Mouse (Mus musculus): Measurements from ENCODE around the gene Scn3b. TPM values are rescaled to one million over a fixed set of nuclear protein-coding genes. Genes with fewer than 3 reads are reported as not detected.

The Scn3b gene
- polyA plus RNA-seq, 1 experiment from 2014 or later = 0.15 TPM

GRCm38 (mm10) chr9:40334617-40335016, 65.6 kb downstream of the Scn3b start:
- H3K9me3 ChIP-seq (ENCODE audit: low read length) = no peaks in the 10 kb centered on the region
- ATAC-seq (no peak), DNase-seq (no peak)
- no peak overlapping the region for H3K4me3 ChIP-seq (ENCODE audit: low read depth, low read length)
- no peak overlapping the region for H3K27ac ChIP-seq (ENCODE audit: low read depth)
- H3K4me2 ChIP-seq (ENCODE audit: low read depth, low read length) = no peak overlapping the region
- no peak for TF ChIP-seq EP300 (IDR thresholded peaks at IDR 0.05; ENCODE audit: low read depth)
- no peak for TF ChIP-seq CTCF (IDR thresholded peaks at IDR 0.05; ENCODE audit: low read depth)
- H3K9ac ChIP-seq (replicated peaks) = no peak overlapping the region
- H3K27me3 ChIP-seq (ENCODE audit: insufficient read depth, low read length) = no peaks in the 10 kb centered on the region
- H3K4me1 ChIP-seq (ENCODE audit: insufficient read depth) = no peaks in the 10 kb centered on the region
- 68% methylated on average over 2 of the region's 2 CpGs for WGBS (ENCODE audit: insufficient replicate concordance)
- H3K36me3 ChIP-seq (replicated peaks; ENCODE audit: insufficient read depth, low read length) = no peaks in the 10 kb centered on the region

- H3K36me3 ChIP-seq (replicated peaks; ENCODE audit: insufficient read depth, low read length) = no peaks in the 10 kb centered on the region
- no peak for DNase-seq
- no peak overlapping the region for H3K4me3 ChIP-seq (ENCODE audit: low read depth, low read length)
- H3K4me2 ChIP-seq (ENCODE audit: low read depth, low read length) = no peak overlapping the region
- H3K9ac ChIP-seq (replicated peaks) = no peak overlapping the region
- no peak overlapping the region for H3K27ac ChIP-seq (ENCODE audit: low read depth)
- no peaks in the 10 kb centered on the region for H3K9me3 ChIP-seq (ENCODE audit: low read length)
- TF ChIP-seq EP300 (IDR thresholded peaks at IDR 0.05; ENCODE audit: low read depth) = no peak
- TF ChIP-seq CTCF (IDR thresholded peaks at IDR 0.05; ENCODE audit: low read depth) = no peak
- no peaks in the 10 kb centered on the region for H3K4me1 ChIP-seq (ENCODE audit: insufficient read depth)
- WGBS (ENCODE audit: insufficient replicate concordance) = 84% methylated on average over 5 of the region's 5 CpGs
- H3K27me3 ChIP-seq (ENCODE audit: insufficient read depth, low read length) = no peaks in the 10 kb centered on the region
- ATAC-seq = no peak
Measured at GRCm38 (mm10) chr9:40336701-40337100, 67.7 kb downstream of the Scn3b start.

- H3K4me1 ChIP-seq (ENCODE audit: insufficient read depth) = no peaks in the 10 kb centered on the region
Measured at GRCm38 (mm10) chr9:40337131-40337820, 68.3 kb downstream of the Scn3b start.

GRCm38 (mm10) chr9:40339578-40339977, 70.6 kb downstream of the Scn3b start:
- Histone ChIP-seq H3K9ac (replicated peaks) (no peak overlapping the region), H3K27me3 (ENCODE audit: insufficient read depth, low read length) (no peaks in the 10 kb centered on the region), H3K9me3 (ENCODE audit: low read length) (no peaks in the 10 kb centered on the region), H3K4me2 (ENCODE audit: low read depth, low read length) (no peak overlapping the region), H3K4me3 (ENCODE audit: low read depth, low read length) (no peak overlapping the region), H3K4me1 (ENCODE audit: insufficient read depth) (no peaks in the 10 kb centered on the region), H3K27ac (ENCODE audit: low read depth) (no peak overlapping the region), H3K36me3 (replicated peaks; ENCODE audit: insufficient read depth, low read length) (no peaks in the 10 kb centered on the region)
- WGBS (ENCODE audit: insufficient replicate concordance) = 61% methylated on average over 9 of the region's 9 CpGs
- ATAC-seq (no peak), DNase-seq (no peak)
- TF ChIP-seq EP300 (IDR thresholded peaks at IDR 0.05; ENCODE audit: low read depth) (no peak), CTCF (IDR thresholded peaks at IDR 0.05; ENCODE audit: low read depth) (no peak)

More at GRCm38 (mm10) chr9:40337131-40337820, 68.3 kb downstream of the Scn3b start:
- 71% methylated on average over 4 of the region's 4 CpGs for WGBS (ENCODE audit: insufficient replicate concordance)
- H3K4me3 ChIP-seq (ENCODE audit: low read depth, low read length) = no peak overlapping the region
- ATAC-seq = no peak
- no peaks in the 10 kb centered on the region for H3K27me3 ChIP-seq (ENCODE audit: insufficient read depth, low read length)
- no peaks in the 10 kb centered on the region for H3K36me3 ChIP-seq (replicated peaks; ENCODE audit: insufficient read depth, low read length)
- no peak for TF ChIP-seq CTCF (IDR thresholded peaks at IDR 0.05; ENCODE audit: low read depth)
- TF ChIP-seq EP300 (IDR thresholded peaks at IDR 0.05; ENCODE audit: low read depth) = no peak
- DNase-seq = no peak
- H3K9ac ChIP-seq (replicated peaks) = no peak overlapping the region
- H3K9me3 ChIP-seq (ENCODE audit: low read length) = no peaks in the 10 kb centered on the region
- H3K4me2 ChIP-seq (ENCODE audit: low read depth, low read length) = no peak overlapping the region
- no peak overlapping the region for H3K27ac ChIP-seq (ENCODE audit: low read depth)

Other genes with a start within 250 kb of the Scn3b start
- gene Olfr981, start 247.8 kb upstream of the Scn3b start, polyA plus RNA-seq (2015; fragmentation: Nextera tagmentation; extraction: Ambion mirVana) = not detected in 2 replicates
- gene Olfr982, start 195.4 kb upstream of the Scn3b start, polyA plus RNA-seq (2015; fragmentation: Nextera tagmentation; extraction: Ambion mirVana) = not detected in 2 replicates
- gene Olfr983, start 175.6 kb upstream of the Scn3b start, polyA plus RNA-seq (2015; fragmentation: Nextera tagmentation; extraction: Ambion mirVana) = not detected in 2 replicates
- gene Olfr984, start 155.0 kb upstream of the Scn3b start, polyA plus RNA-seq (2015; fragmentation: Nextera tagmentation; extraction: Ambion mirVana) = not detected in 2 replicates
- not detected in 2 replicates for gene Olfr985, start 139.0 kb upstream of the Scn3b start, polyA plus RNA-seq (2015; fragmentation: Nextera tagmentation; extraction: Ambion mirVana)
- gene Tmem225, start 121.1 kb upstream of the Scn3b start, polyA plus RNA-seq (2015; fragmentation: Nextera tagmentation; extraction: Ambion mirVana) = not detected in 2 replicates
- gene Olfr986, start 88.3 kb upstream of the Scn3b start, polyA plus RNA-seq (2015; fragmentation: Nextera tagmentation; extraction: Ambion mirVana) = not detected in 2 replicates
- gene Zfp202, start 76.9 kb upstream of the Scn3b start, polyA plus RNA-seq (2015; fragmentation: Nextera tagmentation; extraction: Ambion mirVana) = 0.60 and 0.78 TPM in 2 replicates